Mouse (Mus musculus): ENCODE results near the gene Zfp866. TPM values are rescaled to one million over a fixed set of nuclear protein-coding genes. Genes with fewer than 3 reads are reported as not detected.

The Zfp866 gene
- polyA plus RNA-seq (2015; fragmentation: Nextera tagmentation; extraction: Ambion mirVana), result 15.6 and 16.7 TPM in 2 replicates

DNA sequence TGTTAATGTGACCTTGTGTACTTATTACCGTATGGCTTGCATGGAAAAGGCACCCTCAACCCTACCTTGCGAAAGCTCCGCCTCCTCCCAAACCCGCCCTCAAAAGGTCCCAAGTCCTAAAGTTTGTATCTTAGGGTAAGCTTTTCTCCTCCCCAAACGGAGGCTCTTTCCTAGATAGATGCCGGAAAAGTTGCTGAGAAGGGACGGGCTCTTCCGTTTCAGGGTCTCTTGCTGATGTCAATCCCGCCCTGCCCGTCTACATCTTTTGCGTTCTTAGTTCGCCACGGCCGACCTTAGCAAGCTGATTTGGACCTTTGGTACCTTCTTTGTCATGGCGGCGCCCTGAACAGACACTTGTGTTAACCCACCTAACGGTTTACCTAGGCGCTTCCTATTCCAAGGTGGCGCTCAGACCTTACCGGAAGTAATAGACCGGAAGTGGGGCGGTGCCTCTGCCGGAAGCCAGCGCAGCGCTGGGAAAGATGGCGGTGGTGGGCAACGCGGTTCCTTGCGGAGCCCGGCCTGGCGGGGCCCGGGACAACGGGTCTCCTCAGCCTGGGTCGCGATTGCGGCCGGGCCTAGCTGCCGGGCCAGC lies at the start of gene Zfp866, which contains the start of gene Atp13a1:
Gene Zfp866 (minus strand): TSS at position 406 of the 595 bp plus-strand sequence.
Gene Atp13a1 (plus strand): TSS at position 391 of the 595 bp plus-strand sequence.
- peak within 1 kb of the TSS; percentile 62 for H3K4me2 ChIP-seq (ENCODE audit: low read depth, low read length)
- peak within 1 kb of the TSS; percentile 94 for H3K9ac ChIP-seq (ENCODE audit: low read depth, low read length)
- peak; percentile 97 for ATAC-seq
- WGBS, result under 1% methylated on average over 38 of the region's 38 CpGs
- H3K27me3 ChIP-seq (replicated peaks; ENCODE audit: control insufficient read depth, insufficient read depth, low read length), result no peaks in the 10 kb centered on the region
- H3K4me3 ChIP-seq (ENCODE audit: low read length), result peak within 1 kb of the TSS; percentile 100
- H3K27ac ChIP-seq (ENCODE audit: low read length), result peak within 1 kb of the TSS; percentile 90
- H3K4me1 ChIP-seq (ENCODE audit: control insufficient read depth, insufficient read depth, low read length), result peaks cover 19% of the 10 kb centered on the region
- no peaks in the 10 kb centered on the region for H3K9me3 ChIP-seq (ENCODE audit: control insufficient read depth, low read length)
- 0 out of 2 replicates have a peak, but pooled peaks cover under 1% of the 10 kb centered on the region for H3K36me3 ChIP-seq (ENCODE audit: control insufficient read depth, insufficient read depth, low read length)

DNA sequence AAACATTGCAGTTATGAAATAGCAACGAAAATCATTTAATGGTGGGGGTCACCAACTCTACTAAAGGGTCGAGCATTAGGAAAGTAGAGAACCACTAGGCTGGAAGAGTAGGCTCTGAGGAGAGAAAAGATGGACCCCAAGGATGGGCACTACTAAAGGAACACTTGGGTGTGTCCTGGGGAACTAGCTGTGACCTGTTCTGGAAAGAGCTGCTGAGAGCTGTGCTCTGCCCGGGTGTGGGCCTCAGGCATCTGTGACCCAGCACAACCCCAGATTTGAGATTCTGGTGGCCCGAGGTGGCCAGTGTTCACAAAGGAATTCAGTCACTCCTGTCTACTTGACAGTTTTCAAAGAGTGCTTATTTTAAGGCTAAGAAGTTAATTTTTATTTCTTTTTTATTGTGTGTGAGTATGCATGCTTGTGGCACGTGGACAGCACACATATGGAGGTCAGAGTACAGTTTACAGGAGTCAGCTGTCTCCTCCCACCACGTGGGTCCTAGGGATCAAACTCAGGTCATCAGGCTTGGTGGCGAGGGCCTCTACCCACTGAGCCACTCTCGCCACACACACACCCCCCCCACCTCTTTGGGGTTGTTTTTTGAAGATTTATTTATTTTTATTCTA lies 46.2 kb upstream of the Zfp866 start:
- H3K36me3 ChIP-seq (ENCODE audit: control insufficient read depth, insufficient read depth, low read length), result no peaks in the 10 kb centered on the region
- H3K4me2 ChIP-seq (ENCODE audit: low read depth, low read length), result no peak overlapping the region
- no peaks in the 10 kb centered on the region for H3K9me3 ChIP-seq (ENCODE audit: control insufficient read depth, low read length)
- no peak overlapping the region for H3K9ac ChIP-seq (ENCODE audit: low read depth, low read length)
- no peak overlapping the region for H3K27ac ChIP-seq (ENCODE audit: low read length)
- ATAC-seq, result no peak
- peaks cover 7% of the 10 kb centered on the region for H3K4me1 ChIP-seq (ENCODE audit: control insufficient read depth, insufficient read depth, low read length)
- no peaks in the 10 kb centered on the region for H3K27me3 ChIP-seq (replicated peaks; ENCODE audit: control insufficient read depth, insufficient read depth, low read length)
- H3K4me3 ChIP-seq (ENCODE audit: low read length), result no peak overlapping the region
- 56% methylated on average over 8 of the region's 8 CpGs for WGBS

DNA sequence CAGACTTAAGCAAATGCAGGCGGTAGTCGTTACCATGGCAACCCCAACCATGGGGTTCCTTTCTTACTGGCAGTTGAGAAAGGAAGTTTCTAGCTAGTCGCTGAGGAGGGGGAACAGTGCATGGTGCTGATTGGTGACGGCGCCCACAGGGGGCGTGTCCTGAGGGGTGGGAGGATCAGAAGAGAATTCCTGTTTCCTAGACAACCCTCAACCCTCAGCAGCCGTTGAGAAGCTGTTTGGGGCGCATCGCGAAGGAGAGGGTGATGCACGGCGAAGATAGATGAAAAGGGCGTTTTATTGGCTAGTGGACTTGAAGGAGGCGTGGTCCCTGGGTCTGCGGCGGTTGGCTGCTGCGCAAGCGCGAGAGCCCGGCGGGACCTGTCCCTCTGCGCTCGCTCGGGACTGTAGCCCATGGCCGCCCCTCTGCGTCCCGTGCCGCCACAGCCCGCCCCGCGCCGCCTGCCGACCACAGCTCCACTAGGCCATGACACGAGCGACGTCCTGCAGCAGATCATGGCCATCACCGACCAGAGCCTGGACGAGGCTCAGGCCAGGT lies 41.4 kb upstream of the Zfp866 start, which contains the start of gene Pbx4:
Gene Pbx4 (plus strand): TSS at position 194 of the 556 bp plus-strand sequence.
- ATAC-seq, result peak; percentile 94
- Histone ChIP-seq H3K27ac (ENCODE audit: low read length) (no peak within 1 kb of the TSS), H3K9ac (ENCODE audit: low read depth, low read length) (peak within 1 kb of the TSS; percentile 67), H3K9me3 (ENCODE audit: control insufficient read depth, low read length) (no peaks in the 10 kb centered on the region), H3K27me3 (replicated peaks; ENCODE audit: control insufficient read depth, insufficient read depth, low read length) (no peaks in the 10 kb centered on the region), H3K4me2 (ENCODE audit: low read depth, low read length) (peak within 1 kb of the TSS; percentile 98), H3K4me3 (ENCODE audit: low read length) (peak within 1 kb of the TSS; percentile 66), H3K36me3 (ENCODE audit: control insufficient read depth, insufficient read depth, low read length) (no peaks in the 10 kb centered on the region), H3K4me1 (ENCODE audit: control insufficient read depth, insufficient read depth, low read length) (peaks cover 7% of the 10 kb centered on the region)
- WGBS, result under 1% methylated on average over 38 of the region's 38 CpGs

DNA sequence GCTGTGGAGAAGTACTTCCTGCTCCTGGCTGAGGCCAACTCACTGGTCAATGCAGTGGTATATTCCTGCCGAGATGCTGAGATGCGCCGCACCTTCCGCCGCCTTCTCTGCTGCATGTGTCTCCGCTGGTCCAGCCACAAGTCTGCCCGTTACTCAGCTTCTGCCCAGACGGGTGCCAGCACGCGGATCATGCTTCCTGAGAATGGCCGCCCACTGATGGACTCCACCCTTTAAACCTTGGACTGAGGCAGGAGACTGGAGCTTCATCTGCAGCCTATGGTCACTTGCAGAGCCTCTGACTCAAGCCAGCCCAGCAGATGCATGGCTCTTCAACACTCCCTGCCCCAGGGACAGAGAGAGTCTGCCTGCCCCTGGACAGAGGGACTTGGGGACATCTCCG lies 35.4 kb upstream of the Zfp866 start:
- Histone ChIP-seq H3K9me3 (ENCODE audit: control insufficient read depth, low read length) (no peaks in the 10 kb centered on the region), H3K36me3 (ENCODE audit: control insufficient read depth, insufficient read depth, low read length) (no peaks in the 10 kb centered on the region), H3K4me1 (ENCODE audit: control insufficient read depth, insufficient read depth, low read length) (peaks cover 13% of the 10 kb centered on the region), H3K4me2 (ENCODE audit: low read depth, low read length) (no peak overlapping the region), H3K27ac (ENCODE audit: low read length) (no peak overlapping the region), H3K4me3 (ENCODE audit: low read length) (no peak overlapping the region), H3K9ac (ENCODE audit: low read depth, low read length) (no peak overlapping the region), H3K27me3 (replicated peaks; ENCODE audit: control insufficient read depth, insufficient read depth, low read length) (no peaks in the 10 kb centered on the region)
- ATAC-seq, result no peak
- 94% methylated on average over 12 of the region's 12 CpGs for WGBS

DNA sequence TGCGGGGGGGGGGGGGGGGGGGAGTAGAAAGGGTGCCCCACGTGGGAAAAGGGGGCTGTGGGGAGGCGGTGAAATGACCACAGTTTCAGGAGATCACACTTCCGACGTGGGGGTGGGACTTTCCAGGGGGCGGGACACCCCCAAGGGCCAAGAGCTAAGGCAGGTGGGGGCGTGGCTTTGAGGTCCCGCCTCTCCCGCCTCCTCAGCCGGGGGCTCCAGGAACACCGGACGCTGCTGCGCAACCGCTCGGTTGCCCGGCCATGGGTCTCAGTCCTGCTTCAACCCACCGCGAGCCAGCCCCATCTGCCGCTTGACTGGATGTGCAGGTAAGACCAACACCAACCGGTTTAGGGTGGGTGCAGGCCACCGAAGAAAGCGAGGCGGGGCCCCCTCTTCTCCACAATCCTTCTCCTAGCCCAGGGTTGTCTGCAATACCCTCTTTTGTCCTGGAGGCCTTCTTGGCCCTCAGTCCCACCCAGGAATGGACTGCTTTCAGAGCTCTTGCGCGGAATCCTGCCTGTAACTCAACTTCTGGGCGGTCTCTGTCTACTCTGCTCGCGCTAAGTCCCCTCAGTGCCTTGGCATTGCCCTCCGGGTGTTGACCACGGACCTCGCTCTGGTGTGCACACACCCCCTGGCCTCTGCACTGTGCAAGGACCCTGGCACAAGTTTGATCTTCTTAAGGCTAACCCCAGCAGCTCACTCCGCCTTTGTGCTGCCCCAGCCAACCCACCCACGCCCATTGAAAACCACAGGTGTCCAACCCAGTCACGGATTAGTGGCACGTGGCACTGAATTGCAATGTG lies 31.6 kb upstream of the Zfp866 start, which contains the start of gene Lpar2:
Gene Lpar2 (plus strand): TSS at position 44 of the 806 bp plus-strand sequence.
- ATAC-seq, result peak; percentile 87
- no peaks in the 10 kb centered on the region for H3K36me3 ChIP-seq (ENCODE audit: control insufficient read depth, insufficient read depth, low read length)
- peak within 1 kb of the TSS; percentile 80 for H3K9ac ChIP-seq (ENCODE audit: low read depth, low read length)
- peaks cover 13% of the 10 kb centered on the region for H3K4me1 ChIP-seq (ENCODE audit: control insufficient read depth, insufficient read depth, low read length)
- no peaks in the 10 kb centered on the region for H3K27me3 ChIP-seq (replicated peaks; ENCODE audit: control insufficient read depth, insufficient read depth, low read length)
- H3K4me3 ChIP-seq (ENCODE audit: low read length), result peak within 1 kb of the TSS; percentile 69
- WGBS, result 1% methylated on average over 32 of the region's 35 CpGs
- H3K9me3 ChIP-seq (ENCODE audit: control insufficient read depth, low read length), result no peaks in the 10 kb centered on the region
- peak within 1 kb of the TSS; percentile 66 for H3K27ac ChIP-seq (ENCODE audit: low read length)
- H3K4me2 ChIP-seq (ENCODE audit: low read depth, low read length), result peak within 1 kb of the TSS; percentile 94

DNA sequence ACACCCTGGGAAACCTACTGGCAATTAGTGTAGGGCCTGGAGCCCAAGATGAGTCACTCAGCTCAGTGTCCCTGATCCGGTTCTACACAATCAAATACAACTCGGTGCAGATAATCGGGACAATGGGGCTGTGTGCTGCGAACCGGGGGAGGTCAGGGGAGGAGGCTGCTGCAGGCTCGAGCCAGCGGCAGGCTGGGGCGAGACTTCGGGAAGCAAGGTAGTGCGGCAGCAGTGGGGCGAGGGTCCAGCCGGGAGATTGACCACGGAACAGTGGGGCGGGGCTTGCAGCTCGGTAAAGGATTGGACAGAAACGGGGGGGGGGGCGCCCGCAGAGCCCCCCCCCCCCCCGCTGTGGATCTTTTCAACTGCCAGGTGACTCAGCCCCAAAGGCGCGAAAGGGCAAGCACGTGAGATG lies 31.0 kb upstream of the Zfp866 start:
- Histone ChIP-seq H3K4me2 (ENCODE audit: low read depth, low read length) (peak overlapping the region; percentile 94), H3K36me3 (ENCODE audit: control insufficient read depth, insufficient read depth, low read length) (no peaks in the 10 kb centered on the region), H3K9ac (ENCODE audit: low read depth, low read length) (peak overlapping the region; percentile 80), H3K4me3 (ENCODE audit: low read length) (peak overlapping the region; percentile 69), H3K9me3 (ENCODE audit: control insufficient read depth, low read length) (no peaks in the 10 kb centered on the region), H3K27me3 (replicated peaks; ENCODE audit: control insufficient read depth, insufficient read depth, low read length) (no peaks in the 10 kb centered on the region), H3K27ac (ENCODE audit: low read length) (no peak overlapping the region; the same call in 1 of the 2 replicates), H3K4me1 (ENCODE audit: control insufficient read depth, insufficient read depth, low read length) (peaks cover 13% of the 10 kb centered on the region)
- peak; percentile 68 for ATAC-seq
- under 1% methylated on average over 15 of the region's 22 CpGs for WGBS

DNA sequence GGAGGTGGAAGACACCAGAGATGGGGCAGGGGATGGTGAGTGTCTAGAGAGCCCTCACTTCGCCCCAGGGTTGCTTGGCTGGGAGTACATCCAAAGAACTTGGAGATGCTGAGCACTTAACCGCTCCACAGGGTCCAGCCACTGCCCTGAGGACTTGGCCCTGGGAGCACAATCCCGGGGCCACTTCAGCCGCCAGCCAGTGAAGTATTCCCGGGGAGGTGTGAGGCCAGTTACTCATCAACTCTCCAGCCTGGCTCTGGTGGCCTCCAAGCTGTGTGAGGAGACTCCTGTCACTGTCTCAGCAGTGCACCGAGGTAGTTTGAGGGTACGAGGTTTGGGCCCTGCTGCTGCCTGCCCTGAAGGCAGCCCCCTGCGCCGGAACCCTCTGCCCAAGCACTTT lies 29.5 kb upstream of the Zfp866 start:
- no peak overlapping the region for H3K4me2 ChIP-seq (ENCODE audit: low read depth, low read length)
- H3K4me3 ChIP-seq (ENCODE audit: low read length), result no peak overlapping the region
- no peaks in the 10 kb centered on the region for H3K9me3 ChIP-seq (ENCODE audit: control insufficient read depth, low read length)
- no peaks in the 10 kb centered on the region for H3K27me3 ChIP-seq (replicated peaks; ENCODE audit: control insufficient read depth, insufficient read depth, low read length)
- 80% methylated on average over 9 of the region's 9 CpGs for WGBS
- H3K36me3 ChIP-seq (ENCODE audit: control insufficient read depth, insufficient read depth, low read length), result no peaks in the 10 kb centered on the region; the same call in 1 of the 2 replicates
- no peak overlapping the region for H3K9ac ChIP-seq (ENCODE audit: low read depth, low read length)
- ATAC-seq, result no peak
- H3K27ac ChIP-seq (ENCODE audit: low read length), result no peak overlapping the region
- peaks cover 13% of the 10 kb centered on the region for H3K4me1 ChIP-seq (ENCODE audit: control insufficient read depth, insufficient read depth, low read length)

DNA sequence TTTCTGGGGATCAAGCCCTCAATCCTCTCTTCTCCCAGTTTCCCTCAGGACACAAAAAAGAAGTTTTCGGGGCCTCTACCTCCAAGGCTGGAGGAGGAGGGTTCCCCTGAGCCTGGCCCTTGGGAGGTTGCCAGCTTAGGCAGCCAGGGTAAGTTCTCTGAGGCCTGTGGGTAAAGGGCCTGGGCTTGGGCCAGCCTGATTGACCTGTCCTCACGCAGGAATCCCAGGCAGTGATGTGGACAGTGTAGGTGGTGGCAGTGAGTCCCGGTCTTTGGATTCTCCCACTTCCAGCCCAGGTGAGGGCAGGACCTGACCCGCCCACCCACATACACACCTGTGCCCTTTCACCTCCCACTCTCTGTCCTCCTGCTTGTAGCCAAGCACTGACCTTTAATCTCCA lies 24.4 kb upstream of the Zfp866 start:
- no peaks in the 10 kb centered on the region for H3K9me3 ChIP-seq (ENCODE audit: control insufficient read depth, low read length)
- H3K4me1 ChIP-seq (ENCODE audit: control insufficient read depth, insufficient read depth, low read length), result no peaks in the 10 kb centered on the region
- no peak overlapping the region for H3K4me2 ChIP-seq (ENCODE audit: low read depth, low read length)
- 91% methylated on average over 4 of the region's 4 CpGs for WGBS
- peaks cover 4% of the 10 kb centered on the region; the same call in 1 of the 2 replicates for H3K36me3 ChIP-seq (ENCODE audit: control insufficient read depth, insufficient read depth, low read length)
- H3K4me3 ChIP-seq (ENCODE audit: low read length), result no peak overlapping the region
- no peak overlapping the region for H3K9ac ChIP-seq (ENCODE audit: low read depth, low read length)
- no peak for ATAC-seq
- no peaks in the 10 kb centered on the region for H3K27me3 ChIP-seq (replicated peaks; ENCODE audit: control insufficient read depth, insufficient read depth, low read length)
- no peak overlapping the region for H3K27ac ChIP-seq (ENCODE audit: low read length)

DNA sequence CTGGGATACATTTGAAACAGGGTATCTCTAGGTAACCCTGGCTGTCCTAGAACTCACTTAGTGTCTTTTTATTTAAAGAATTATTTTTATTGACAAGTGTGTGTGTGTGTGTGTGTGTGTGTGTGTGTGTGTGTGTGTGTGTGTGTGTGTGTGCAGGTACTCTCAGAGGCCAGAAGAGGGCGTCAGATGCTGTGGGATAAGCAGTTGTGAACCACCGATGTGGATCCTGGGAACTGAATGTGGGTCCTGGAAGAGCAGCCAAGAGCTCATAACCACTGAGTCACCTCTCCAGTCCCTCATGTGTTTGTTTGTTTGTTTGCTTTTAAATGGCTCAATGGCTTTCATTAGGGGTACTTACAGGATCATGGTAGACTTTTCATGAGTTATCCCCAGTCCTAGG lies 23.9 kb upstream of the Zfp866 start:
- no peaks in the 10 kb centered on the region for H3K9me3 ChIP-seq (ENCODE audit: control insufficient read depth, low read length)
- WGBS, result 81% methylated on average over 2 of the region's 2 CpGs
- H3K9ac ChIP-seq (ENCODE audit: low read depth, low read length), result no peak overlapping the region
- H3K4me3 ChIP-seq (ENCODE audit: low read length), result no peak overlapping the region
- no peak overlapping the region for H3K4me2 ChIP-seq (ENCODE audit: low read depth, low read length)
- no peaks in the 10 kb centered on the region for H3K4me1 ChIP-seq (ENCODE audit: control insufficient read depth, insufficient read depth, low read length)
- no peak overlapping the region for H3K27ac ChIP-seq (ENCODE audit: low read length)
- no peak for ATAC-seq
- no peaks in the 10 kb centered on the region for H3K27me3 ChIP-seq (replicated peaks; ENCODE audit: control insufficient read depth, insufficient read depth, low read length)
- H3K36me3 ChIP-seq (ENCODE audit: control insufficient read depth, insufficient read depth, low read length), result peaks cover 4% of the 10 kb centered on the region; the same call in 1 of the 2 replicates

Measured in intestine, embryonic 16.5 days (tissue).